Mouse (Mus musculus): Measurements from ENCODE around the gene Cdip1.

GRCm38 (mm10) chr16:4773289-4773970 lies 16.7 kb downstream of the Cdip1 start:
- TF ChIP-seq POLR2A (IDR thresholded peaks at IDR 0.05; ENCODE audit: insufficient read length, low read depth), result no peak
- TF ChIP-seq E2F4 (IDR thresholded peaks at IDR 0.05; ENCODE audit: insufficient read depth), result no peak
- no peak for TF ChIP-seq CEBPB (IDR thresholded peaks at IDR 0.05; ENCODE audit: insufficient read depth, poor library complexity, severe bottlenecking)
- TF ChIP-seq MAX (IDR thresholded peaks at IDR 0.05; ENCODE audit: low read depth), result no peak
- no peak for TF ChIP-seq POLR2AphosphoS2 (IDR thresholded peaks at IDR 0.05; ENCODE audit: insufficient read length, low read depth)
- TF ChIP-seq MYOD1 (IDR thresholded peaks at IDR 0.05; ENCODE audit: control insufficient read depth in 1 of 3, insufficient read length in 2 of 3, low read depth in 2 of 3), result no peak
- no peak for TF ChIP-seq TCF12 (IDR thresholded peaks at IDR 0.05; ENCODE audit: insufficient read depth, poor library complexity, severe bottlenecking)
- no peak for TF ChIP-seq SRF (IDR thresholded peaks at IDR 0.05; ENCODE audit: control insufficient read depth, insufficient read length, low read depth)
- TF ChIP-seq MYOG (IDR thresholded peaks at IDR 0.05; ENCODE audit: control insufficient read depth in 1 of 3, insufficient read depth in 1 of 3, insufficient read length in 2 of 3, low read depth in 2 of 3), result no peak
- TF ChIP-seq USF1 (IDR thresholded peaks at IDR 0.05; ENCODE audit: low read depth), result no peak
